Mouse (Mus musculus) testis, adult 10 weeks (tissue): ENCODE measurements around the gene AC131692.1. TPM values are rescaled to one million over a fixed set of nuclear protein-coding genes. Genes with fewer than 3 reads are reported as not detected.

Experiments used
- polyA plus RNA-seq: library from polyadenylated mRNA; stranded (reverse); fragments of 350-450 nt; fragmentation: Illumina TruSeq; extraction: RNeasy Lipid Tissue Mini Kit (QIAGEN cat#74804); gene quantifications from one replicate; pipeline ENCODE4 v1.2.3, GENCODE M21; 2014; ENCODE audit warnings: low read depth, low replicate concordance

The AC131692.1 gene
- polyA plus RNA-seq, 1 experiment from 2014 or later: 56.3 TPM

Other genes starting within 250 kb of the AC131692.1 start
- 3.8 TPM for gene Frmd8, start 219.1 kb upstream of the AC131692.1 start, polyA plus RNA-seq
- gene Slc25a45, start 216.6 kb upstream of the AC131692.1 start, polyA plus RNA-seq: 2.8 TPM
- gene Tigd3, start 200.3 kb upstream of the AC131692.1 start, polyA plus RNA-seq: 0.38 TPM
- 9.0 TPM for gene Dpf2, start 181.4 kb upstream of the AC131692.1 start, polyA plus RNA-seq
- gene Cdc42ep2, start 169.6 kb upstream of the AC131692.1 start, polyA plus RNA-seq: 0.11 TPM
- gene Pola2, start 130.2 kb upstream of the AC131692.1 start, polyA plus RNA-seq: 7.6 TPM
- gene Slc22a20, start 108.3 kb upstream of the AC131692.1 start, polyA plus RNA-seq: not detected
- gene Capn1, start 78.5 kb upstream of the AC131692.1 start, polyA plus RNA-seq: 0.24 TPM
- 1.3 TPM for gene Syvn1, start 47.8 kb upstream of the AC131692.1 start, polyA plus RNA-seq
- gene Mrpl49, start 36.6 kb upstream of the AC131692.1 start, polyA plus RNA-seq: 9.4 TPM
- 25.7 TPM for gene Fau, start 36.6 kb upstream of the AC131692.1 start, polyA plus RNA-seq
- gene Znhit2, start 33.2 kb upstream of the AC131692.1 start, polyA plus RNA-seq: 0.66 TPM
- 1.6 TPM for gene Tm7sf2, start 26.0 kb upstream of the AC131692.1 start, polyA plus RNA-seq
- 8.3 TPM for gene Vps51, start 17.2 kb upstream of the AC131692.1 start, polyA plus RNA-seq
- gene Tmem262, start 14.4 kb upstream of the AC131692.1 start, polyA plus RNA-seq: 14.1 TPM
- gene Gm28374, start 12.2 kb upstream of the AC131692.1 start, polyA plus RNA-seq: not detected
- 1.3 TPM for gene Zfpl1, start 9.5 kb upstream of the AC131692.1 start, polyA plus RNA-seq
- 10.9 TPM for gene Cdca5, start 9.4 kb upstream of the AC131692.1 start, polyA plus RNA-seq
- 0.13 TPM for gene Naaladl1, start 11.4 kb downstream of the AC131692.1 start, polyA plus RNA-seq
- 1.2 TPM for gene Sac3d1, start 24.2 kb downstream of the AC131692.1 start, polyA plus RNA-seq
- gene Snx15, start 33.9 kb downstream of the AC131692.1 start, polyA plus RNA-seq: 2.1 TPM
- gene Batf2, start 46.6 kb downstream of the AC131692.1 start, polyA plus RNA-seq: not detected
- gene Arl2, start 47.1 kb downstream of the AC131692.1 start, polyA plus RNA-seq: 2.2 TPM
- 7.0 TPM for gene Majin, start 90.0 kb downstream of the AC131692.1 start, polyA plus RNA-seq
- not detected for gene Gpha2, start 132.0 kb downstream of the AC131692.1 start, polyA plus RNA-seq
- 0.45 TPM for gene Ppp2r5b, start 141.5 kb downstream of the AC131692.1 start, polyA plus RNA-seq
- gene Atg2a, start 147.2 kb downstream of the AC131692.1 start, polyA plus RNA-seq: 0.41 TPM
- gene Ehd1, start 182.3 kb downstream of the AC131692.1 start, polyA plus RNA-seq: 43.3 TPM
- gene Cdc42bpg, start 212.0 kb downstream of the AC131692.1 start, polyA plus RNA-seq: 0.49 TPM
- 3.6 TPM for gene Men1, start 240.6 kb downstream of the AC131692.1 start, polyA plus RNA-seq
- gene Map4k2, start 246.7 kb downstream of the AC131692.1 start, polyA plus RNA-seq: 1.3 TPM